Mouse (Mus musculus) embryonic facial prominence, embryonic 12.5 days (tissue): ENCODE measurements around the gene Adamts2. TPM values are rescaled to one million over a fixed set of nuclear protein-coding genes. Genes with fewer than 3 reads are reported as not detected.
A peak's percentile ranks its signal among the peaks of the same experiment; 100 is the strongest.

Experiments
- ATAC-seq: fragments of 200-750 bp; cut with Nextera tagmentation; 2 replicates; pipeline ENCODE4 v1.8.0; 2017; ENCODE audit not compliant: insufficient number of reproducible peaks, insufficient read depth, low FRiP score, low TSS enrichment
- H3K27ac ChIP-seq: fragments of 300-500 bp; sonication (generic); 2 replicates; pipeline ENCODE4 v1.5.1; 2016; ENCODE audit warnings: mild to moderate bottlenecking
- H3K27me3 ChIP-seq: fragments of 300-500 bp; sonication (generic); 2 replicates; pipeline ENCODE4 v1.6.1; 2016; ENCODE audit warnings: mild to moderate bottlenecking, moderate library complexity
- H3K36me3 ChIP-seq: fragments of 300-500 bp; sonication (generic); 2 replicates; pipeline ENCODE4 v1.6.1; 2016; ENCODE audit warnings: mild to moderate bottlenecking
- H3K4me1 ChIP-seq: fragments of 300-500 bp; sonication (generic); 2 replicates; pipeline ENCODE4 v1.6.1; 2016
- H3K4me2 ChIP-seq: fragments of 300-500 bp; sonication (generic); replicated peaks from 2 replicates; pipeline ENCODE4 v1.6.1; 2016; ENCODE audit warnings: mild to moderate bottlenecking, moderate library complexity
- H3K4me3 ChIP-seq: fragments of 300-500 bp; sonication (generic); 2 replicates; pipeline ENCODE4 v1.5.1; 2016; ENCODE audit warnings: mild to moderate bottlenecking
- H3K9ac ChIP-seq: fragments of 300-500 bp; sonication (generic); 2 replicates; pipeline ENCODE4 v1.6.1; 2016; ENCODE audit warnings: mild to moderate bottlenecking, moderate library complexity
- H3K9me3 ChIP-seq: fragments of 300-500 bp; sonication (generic); 2 replicates; pipeline ENCODE4 v1.6.1; 2016; ENCODE audit warnings: mild to moderate bottlenecking, moderate library complexity
- WGBS: fragments of 180-500 bp; shearing (Covaris S2); methylation state at CpG from one replicate; pipeline ENCODE4 v1.1.7; 2016; 5-methylcytosine and 5-hydroxymethylcytosine counted together
- polyA plus RNA-seq: library from polyadenylated mRNA; unstranded; fragments of >200 nt; fragmentation: Nextera tagmentation; extraction: Ambion mirVana; gene quantifications from 2 replicates; pipeline ENCODE4 v1.2.1, GENCODE M21; 2016

The Adamts2 gene
- polyA plus RNA-seq, 1 experiment from 2014 or later = 9.8 TPM

DNA sequence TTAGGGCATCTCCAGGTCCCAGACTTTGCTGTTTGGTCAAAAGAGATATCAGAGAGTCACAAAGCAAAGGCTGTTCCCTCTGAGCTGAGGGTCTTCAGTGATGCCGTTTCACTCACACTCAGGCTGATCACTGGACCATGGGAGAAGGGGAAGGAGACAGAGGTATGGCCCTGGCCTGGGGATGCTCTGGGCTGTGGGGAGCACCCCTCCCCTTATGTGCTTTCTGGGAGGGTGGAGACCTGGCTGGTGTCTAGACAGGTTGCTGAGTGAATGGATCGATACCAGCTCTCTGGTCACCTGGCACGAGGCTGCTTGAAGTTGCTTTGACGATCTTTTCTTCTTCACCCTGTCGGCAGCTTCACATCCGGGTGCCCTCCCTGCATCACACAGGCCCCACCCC lies 113.2 kb downstream of the Adamts2 start:
- Histone ChIP-seq H3K4me3 (no peak overlapping the region), H3K4me2 (no peak overlapping the region), H3K9ac (no peak overlapping the region), H3K4me1 (peaks cover 40% of the 10 kb centered on the region), H3K9me3 (no peaks in the 10 kb centered on the region), H3K27me3 (no peaks in the 10 kb centered on the region), H3K27ac (no peak overlapping the region), H3K36me3 (no peaks in the 10 kb centered on the region)
- ATAC-seq = no peak
- WGBS = 48% methylated on average over 6 of the region's 6 CpGs

DNA sequence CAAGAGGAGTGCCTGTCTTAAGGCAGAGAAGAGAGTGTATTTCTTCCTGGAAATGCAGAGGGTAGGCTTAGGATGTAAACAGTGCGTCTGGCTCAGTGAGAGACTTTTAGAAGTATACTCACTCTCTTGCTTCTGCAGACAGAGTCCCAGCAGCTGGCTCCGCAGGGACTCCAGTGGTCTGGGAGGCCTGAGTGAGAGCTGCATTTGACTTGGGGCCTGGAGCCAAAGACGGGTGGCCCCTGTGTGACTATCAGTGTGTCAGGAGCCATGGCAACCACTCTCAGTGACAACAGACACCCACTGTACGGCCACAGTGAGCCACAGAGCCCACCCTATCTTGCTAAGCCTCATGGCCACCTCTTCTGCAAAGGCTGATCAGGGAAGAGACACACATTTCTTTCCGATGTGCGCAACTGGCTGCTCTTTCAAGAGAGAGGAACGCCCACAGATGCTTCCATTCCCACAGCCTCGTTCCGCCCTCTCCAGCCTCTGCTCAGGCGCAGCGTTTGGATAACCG lies 115.6 kb downstream of the Adamts2 start:
- peaks cover 51% of the 10 kb centered on the region for H3K4me1 ChIP-seq
- 0 out of 2 replicates have a peak overlapping the region, but pooled peaks have one; percentile 4 for H3K27ac ChIP-seq
- no peaks in the 10 kb centered on the region for H3K36me3 ChIP-seq

DNA sequence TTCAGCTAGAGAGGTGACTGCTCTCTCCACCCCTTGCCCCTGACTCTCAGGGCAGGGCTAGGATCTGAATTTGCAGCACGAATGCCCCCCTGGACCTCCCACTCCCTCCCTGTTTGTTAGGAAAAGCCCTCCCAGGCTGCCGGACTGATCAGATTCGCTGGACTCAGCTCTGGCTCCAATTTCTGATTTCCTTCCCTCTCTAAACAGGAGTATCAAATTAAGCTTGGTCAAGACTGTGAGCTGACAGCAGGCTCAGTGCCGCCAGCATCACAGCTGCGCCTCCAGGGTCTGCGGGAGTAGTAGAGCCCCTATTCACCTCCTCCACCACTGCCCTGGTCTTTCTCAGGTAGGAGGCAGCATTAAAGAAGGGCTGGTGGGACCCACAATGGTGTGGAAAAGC lies 117.0 kb downstream of the Adamts2 start:
- Histone ChIP-seq H3K9me3 (no peaks in the 10 kb centered on the region), H3K4me2 (peak overlapping the region; percentile 18), H3K4me3 (no peak overlapping the region), H3K36me3 (no peaks in the 10 kb centered on the region), H3K4me1 (peaks cover 48% of the 10 kb centered on the region), H3K27ac (0 out of 2 replicates have a peak overlapping the region, but pooled peaks have one; percentile 1), H3K9ac (no peak overlapping the region), H3K27me3 (no peaks in the 10 kb centered on the region)
- 9% methylated on average over 6 of the region's 6 CpGs for WGBS
- ATAC-seq = no peak

More for the DNA sequence above, 115.6 kb downstream of the Adamts2 start:
- Histone ChIP-seq H3K4me2 (no peak overlapping the region), H3K4me3 (no peak overlapping the region), H3K27me3 (no peaks in the 10 kb centered on the region), H3K9ac (no peak overlapping the region), H3K9me3 (no peaks in the 10 kb centered on the region)
- WGBS = 58% methylated on average over 12 of the region's 12 CpGs
- no peak for ATAC-seq

DNA sequence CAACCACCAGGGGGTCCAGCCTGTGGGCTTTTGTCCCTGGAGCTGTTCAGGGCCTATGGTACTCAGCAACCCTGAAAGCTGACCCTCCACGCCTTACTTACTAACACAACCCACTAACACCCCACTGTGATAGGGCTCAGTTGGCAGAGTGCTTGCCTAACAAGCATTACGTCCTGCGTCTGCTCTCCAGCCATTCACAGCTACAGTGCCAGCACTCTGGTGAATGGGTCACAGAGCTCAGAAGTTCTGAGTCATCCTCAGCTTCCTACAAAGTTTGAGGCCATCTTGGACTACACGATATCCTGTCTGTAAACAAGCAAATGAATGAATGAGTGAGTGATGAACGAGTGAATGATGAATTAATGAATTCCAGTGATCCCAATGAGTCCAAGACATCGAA lies 118.5 kb downstream of the Adamts2 start:
- Histone ChIP-seq H3K27me3 (no peaks in the 10 kb centered on the region), H3K4me2 (no peak overlapping the region), H3K9ac (no peak overlapping the region), H3K36me3 (no peaks in the 10 kb centered on the region), H3K4me3 (no peak overlapping the region), H3K27ac (no peak overlapping the region), H3K9me3 (no peaks in the 10 kb centered on the region), H3K4me1 (peaks cover 44% of the 10 kb centered on the region)
- WGBS = 77% methylated on average over 6 of the region's 6 CpGs
- ATAC-seq = no peak

DNA sequence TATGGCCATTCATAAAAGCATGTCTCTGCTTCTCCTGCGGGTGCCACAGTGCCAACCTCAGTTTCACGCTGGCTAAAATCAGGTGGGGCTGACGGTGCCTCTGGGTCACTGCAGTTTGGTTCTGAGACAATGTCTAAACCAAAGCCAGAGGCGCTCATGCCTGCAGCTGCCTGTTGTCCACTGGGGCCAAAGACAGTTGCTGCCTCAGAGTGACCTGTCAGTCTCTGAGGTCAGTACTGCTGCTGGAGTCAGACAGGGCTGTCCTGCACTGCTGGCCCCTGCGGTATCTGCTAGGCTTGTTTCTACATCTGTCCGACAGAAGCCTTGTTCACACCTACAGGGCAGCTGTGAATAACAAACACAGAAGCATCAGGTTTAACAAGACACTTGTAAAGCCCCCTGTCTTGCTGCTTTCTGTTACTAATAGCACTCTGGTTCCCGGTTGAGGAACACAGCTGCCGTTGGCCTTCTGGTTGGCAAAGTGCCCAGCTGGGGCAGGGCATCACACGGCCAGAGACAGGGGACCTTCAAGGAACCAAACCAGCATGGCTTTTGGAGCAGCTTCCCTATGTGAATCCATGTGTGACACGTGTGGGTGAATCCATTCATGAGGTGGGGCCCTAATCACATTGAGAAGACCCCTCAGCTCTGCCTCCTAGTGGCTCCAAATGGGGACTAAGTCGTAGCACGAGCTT lies 119.1 kb downstream of the Adamts2 start:
- Histone ChIP-seq H3K9me3 (no peaks in the 10 kb centered on the region), H3K27ac (no peak overlapping the region)

DNA sequence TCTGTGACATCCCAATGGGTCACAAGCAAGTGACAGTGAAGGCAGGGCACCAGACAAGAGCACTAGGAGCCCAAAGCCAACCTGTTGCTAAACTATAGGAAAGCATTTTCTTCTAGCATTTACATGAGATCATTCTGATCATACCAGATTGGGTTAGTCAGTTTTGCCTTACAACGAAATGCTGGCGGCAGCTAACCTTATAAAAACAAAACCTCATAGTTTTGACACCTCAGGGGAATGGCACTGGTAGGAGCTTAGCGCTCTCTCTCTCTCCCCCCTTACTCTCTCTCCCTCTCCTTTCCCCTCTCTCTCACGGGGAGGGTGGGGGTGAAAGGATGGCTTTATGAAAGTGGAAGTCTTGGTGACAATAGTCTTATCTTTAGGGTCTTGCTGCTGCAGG lies 123.7 kb downstream of the Adamts2 start:
- no peak overlapping the region for H3K4me3 ChIP-seq
- no peaks in the 10 kb centered on the region for H3K27me3 ChIP-seq
- 49% methylated on average over 4 of the region's 4 CpGs for WGBS
- H3K9ac ChIP-seq = no peak overlapping the region
- H3K4me2 ChIP-seq = no peak overlapping the region
- no peaks in the 10 kb centered on the region for H3K9me3 ChIP-seq
- no peak overlapping the region for H3K27ac ChIP-seq
- H3K36me3 ChIP-seq = no peaks in the 10 kb centered on the region
- ATAC-seq = no peak
- peaks cover 7% of the 10 kb centered on the region for H3K4me1 ChIP-seq

More for the DNA sequence above, 119.1 kb downstream of the Adamts2 start:
- no peak for ATAC-seq
- H3K4me3 ChIP-seq = no peak overlapping the region
- peaks cover 44% of the 10 kb centered on the region for H3K4me1 ChIP-seq
- H3K4me2 ChIP-seq = no peak overlapping the region
- no peaks in the 10 kb centered on the region for H3K27me3 ChIP-seq
- WGBS = 49% methylated on average over 12 of the region's 12 CpGs
- no peaks in the 10 kb centered on the region for H3K36me3 ChIP-seq
- no peak overlapping the region for H3K9ac ChIP-seq

DNA sequence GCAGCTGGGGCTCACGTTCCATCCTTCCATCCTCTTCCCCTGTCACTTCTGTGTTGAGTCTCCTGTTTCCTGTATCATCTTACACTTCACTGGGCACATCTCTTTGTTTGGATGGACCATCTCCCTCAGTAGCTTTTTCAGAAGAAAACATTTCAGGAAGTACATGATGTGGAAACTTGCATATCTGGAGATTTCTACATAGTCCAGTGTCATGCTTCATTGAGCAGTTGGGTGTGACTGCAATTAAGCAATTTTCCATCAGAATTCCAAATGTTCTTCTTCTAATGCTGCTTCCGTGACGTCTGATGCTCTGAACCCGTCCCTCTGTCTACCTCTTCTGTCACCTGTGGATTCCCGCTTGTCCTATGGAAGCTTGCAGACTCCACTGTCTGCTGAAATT lies 124.2 kb downstream of the Adamts2 start:
- Histone ChIP-seq H3K4me2 (no peak overlapping the region), H3K36me3 (no peaks in the 10 kb centered on the region), H3K27me3 (no peaks in the 10 kb centered on the region), H3K9me3 (no peaks in the 10 kb centered on the region), H3K27ac (no peak overlapping the region), H3K4me1 (peaks cover 3% of the 10 kb centered on the region), H3K9ac (no peak overlapping the region), H3K4me3 (no peak overlapping the region)
- no peak for ATAC-seq
- 66% methylated on average over 5 of the region's 5 CpGs for WGBS

DNA sequence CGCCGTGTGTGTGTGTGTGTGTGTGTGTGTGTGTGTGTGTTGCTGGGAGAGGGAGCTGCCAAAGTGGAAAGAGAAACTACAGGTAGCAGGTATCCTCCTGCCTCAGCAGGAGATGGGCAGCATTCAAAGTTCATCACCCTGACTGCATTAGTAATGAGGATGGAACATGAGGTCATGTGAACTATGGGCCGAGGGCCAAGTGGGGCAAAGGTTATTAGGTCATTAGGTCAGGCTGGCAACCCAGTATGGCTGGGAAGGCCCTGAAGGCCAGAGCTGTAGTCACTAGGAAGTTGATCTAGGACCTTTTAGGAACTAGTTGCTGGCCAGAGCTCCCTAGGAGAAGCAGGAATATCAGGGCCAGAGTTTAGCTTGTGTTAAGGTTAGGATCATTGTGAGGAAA lies 131.3 kb downstream of the Adamts2 start:
- no peak overlapping the region for H3K27ac ChIP-seq
- 43% methylated on average over 3 of the region's 3 CpGs for WGBS
- H3K9ac ChIP-seq = no peak overlapping the region
- no peak overlapping the region for H3K4me3 ChIP-seq
- H3K27me3 ChIP-seq = no peaks in the 10 kb centered on the region
- H3K4me1 ChIP-seq = no peaks in the 10 kb centered on the region
- H3K9me3 ChIP-seq = no peaks in the 10 kb centered on the region
- ATAC-seq = no peak
- no peak overlapping the region for H3K4me2 ChIP-seq
- no peaks in the 10 kb centered on the region for H3K36me3 ChIP-seq

DNA sequence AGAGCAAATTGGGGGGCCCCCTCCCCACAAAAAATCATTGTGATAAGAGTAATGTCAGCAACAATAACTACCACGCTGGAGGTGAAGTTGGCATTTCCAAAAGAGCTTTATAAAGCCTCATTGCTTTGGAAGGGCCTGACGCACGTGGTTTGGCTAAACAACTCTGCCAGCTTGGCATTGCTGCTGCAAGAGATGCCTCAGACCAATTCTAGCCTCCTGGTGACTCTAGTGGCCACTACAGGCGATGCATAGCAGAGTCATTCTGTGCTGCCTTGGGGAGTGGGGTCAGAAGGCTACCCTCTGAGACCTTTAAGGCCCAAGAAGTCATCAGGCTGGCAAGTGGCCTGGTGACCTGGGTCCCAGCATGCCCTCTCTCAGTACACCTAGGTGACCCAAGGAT lies 132.2 kb downstream of the Adamts2 start:
- Histone ChIP-seq H3K36me3 (no peaks in the 10 kb centered on the region), H3K4me1 (no peaks in the 10 kb centered on the region), H3K4me3 (no peak overlapping the region), H3K9ac (no peak overlapping the region), H3K4me2 (no peak overlapping the region), H3K9me3 (no peaks in the 10 kb centered on the region), H3K27ac (no peak overlapping the region), H3K27me3 (no peaks in the 10 kb centered on the region)
- no peak for ATAC-seq
- 68% methylated on average over 4 of the region's 4 CpGs for WGBS

DNA sequence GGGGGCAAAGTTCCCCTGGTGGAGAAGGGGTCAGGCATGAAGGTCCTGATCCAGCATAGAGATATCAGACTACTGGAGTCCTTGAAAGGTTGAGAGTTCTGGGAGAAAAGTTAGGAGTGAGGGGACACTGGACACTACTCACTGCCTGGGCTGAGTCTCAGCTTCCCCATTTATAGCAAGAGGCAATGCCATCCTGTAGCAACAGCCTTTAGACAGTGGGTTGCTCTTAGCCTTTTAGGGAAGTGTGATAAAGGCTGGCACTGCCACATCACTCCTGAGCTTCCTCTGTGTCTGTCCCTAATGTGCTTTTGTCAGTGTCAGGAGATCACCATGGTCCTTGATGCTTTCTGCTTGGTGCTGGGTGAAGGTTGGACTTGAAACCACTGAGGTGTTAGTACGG lies 134.7 kb downstream of the Adamts2 start:
- WGBS = 95% methylated on average over 1 of the region's 1 CpGs

DNA sequence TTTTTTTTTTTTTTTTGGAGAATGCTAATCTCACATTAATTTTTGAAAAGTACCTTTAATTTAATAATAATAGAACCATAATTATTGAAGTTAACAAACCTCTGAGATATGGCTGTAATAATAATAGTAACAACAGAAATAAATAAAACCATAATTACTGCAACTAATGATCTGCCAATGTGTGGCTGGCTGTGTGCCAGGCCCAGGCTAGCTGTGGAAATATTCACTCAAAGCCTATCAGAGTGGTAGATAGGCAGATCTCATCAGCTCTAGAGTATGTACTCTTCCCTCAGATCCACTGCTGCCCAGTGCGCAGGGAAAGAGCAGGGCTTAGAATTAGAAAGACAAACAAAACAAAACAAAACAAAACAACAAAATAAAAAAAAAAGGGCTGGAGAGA lies 136.6 kb downstream of the Adamts2 start:
- H3K27me3 ChIP-seq = no peaks in the 10 kb centered on the region
- no peak overlapping the region for H3K4me3 ChIP-seq
- no peak overlapping the region for H3K27ac ChIP-seq
- H3K9ac ChIP-seq = no peak overlapping the region
- 96% methylated on average over 1 of the region's 1 CpGs for WGBS
- no peak for ATAC-seq
- H3K4me2 ChIP-seq = no peak overlapping the region
- no peaks in the 10 kb centered on the region for H3K36me3 ChIP-seq
- H3K4me1 ChIP-seq = no peaks in the 10 kb centered on the region
- H3K9me3 ChIP-seq = no peaks in the 10 kb centered on the region

More for the DNA sequence above, 134.7 kb downstream of the Adamts2 start:
- Histone ChIP-seq H3K9me3 (no peaks in the 10 kb centered on the region), H3K9ac (no peak overlapping the region), H3K36me3 (no peaks in the 10 kb centered on the region), H3K27me3 (no peaks in the 10 kb centered on the region), H3K4me1 (no peaks in the 10 kb centered on the region), H3K27ac (no peak overlapping the region), H3K4me2 (no peak overlapping the region), H3K4me3 (no peak overlapping the region)
- no peak for ATAC-seq

DNA sequence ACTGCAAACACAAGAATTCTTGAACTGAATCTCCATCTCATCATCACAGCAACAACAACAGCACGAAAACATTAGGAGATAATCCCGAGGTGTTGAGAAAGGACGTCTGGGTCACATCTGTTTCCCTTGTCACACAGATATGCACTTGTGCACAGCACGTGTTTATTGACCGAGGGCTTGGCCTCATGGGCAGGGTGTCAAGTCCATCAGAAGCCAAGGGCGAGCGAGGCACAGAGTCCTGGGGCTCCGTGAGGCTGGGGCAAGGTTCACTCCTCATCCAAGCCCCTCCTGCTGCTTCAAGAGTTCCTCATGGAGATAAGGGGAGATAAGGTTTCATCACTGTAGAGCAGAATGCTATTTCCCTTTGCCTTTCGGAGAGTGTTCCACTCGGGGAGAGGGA lies 137.6 kb downstream of the Adamts2 start:
- no peak for ATAC-seq
- no peaks in the 10 kb centered on the region for H3K27me3 ChIP-seq
- H3K4me1 ChIP-seq = no peaks in the 10 kb centered on the region
- H3K9ac ChIP-seq = no peak overlapping the region
- no peak overlapping the region for H3K4me2 ChIP-seq
- no peak overlapping the region for H3K4me3 ChIP-seq
- H3K36me3 ChIP-seq = no peaks in the 10 kb centered on the region
- WGBS = 41% methylated on average over 10 of the region's 10 CpGs
- no peak overlapping the region for H3K27ac ChIP-seq
- H3K9me3 ChIP-seq = no peaks in the 10 kb centered on the region
